Mouse (Mus musculus) forebrain, embryonic 14.5 days (tissue): ENCODE results near the gene Kif23. TPM values are rescaled to one million over a fixed set of nuclear protein-coding genes. Genes with fewer than 3 reads are reported as not detected.

ENCODE experiments used
- ATAC-seq: fragments of 200-750 bp; cut with Nextera tagmentation; 2 replicates; pipeline ENCODE4 v1.8.0; 2017; ENCODE audit warnings: mild to moderate bottlenecking, moderate library complexity
- DNase-seq: peaks from one replicate; pipeline ENCODE4 v3.0.0-alpha.2; 2015; ENCODE audit warnings: low spot score
- H3K27ac ChIP-seq: fragments of 300-500 bp; sonication (generic); 2 replicates; pipeline ENCODE4 v1.5.1; 2014; ENCODE audit warnings: low read depth, mild to moderate bottlenecking, control low read depth, low read length, moderate library complexity
- H3K27me3 ChIP-seq: fragments of 300-500 bp; sonication (generic); replicated peaks from 2 replicates; pipeline ENCODE4 v1.6.1; 2014; ENCODE audit warnings: low read length, control low read depth, mixed read lengths; ENCODE audit not compliant: control insufficient read depth, insufficient read depth
- H3K36me3 ChIP-seq: fragments of 300-500 bp; sonication (generic); 2 replicates; pipeline ENCODE4 v1.6.1; 2014; ENCODE audit warnings: low read length, control low read depth; ENCODE audit not compliant: control insufficient read depth, insufficient read depth
- H3K4me1 ChIP-seq: fragments of 300-500 bp; sonication (generic); 2 replicates; pipeline ENCODE4 v1.6.1; 2014; ENCODE audit warnings: antibody characterized with exemption, low read length, control low read depth; ENCODE audit not compliant: control insufficient read depth, insufficient read depth
- H3K4me2 ChIP-seq: fragments of 300-500 bp; sonication (generic); 2 replicates; pipeline ENCODE4 v1.6.1; 2014; ENCODE audit warnings: mild to moderate bottlenecking, control low read depth, low read length
- H3K4me3 ChIP-seq: fragments of 300-500 bp; sonication (generic); 2 replicates; pipeline ENCODE4 v1.5.1; 2014; ENCODE audit warnings: low read depth, low read length, control low read depth
- H3K9ac ChIP-seq: fragments of 300-500 bp; sonication (generic); 2 replicates; pipeline ENCODE4 v1.6.1; 2014; ENCODE audit warnings: mild to moderate bottlenecking, low read length, control low read depth, moderate library complexity
- H3K9me3 ChIP-seq: fragments of 300-500 bp; sonication (generic); replicated peaks from 2 replicates; pipeline ENCODE4 v1.6.1; 2016; ENCODE audit warnings: low read length, control low read depth, mixed read lengths; ENCODE audit not compliant: control insufficient read depth
- WGBS: fragments of 180-500 bp; shearing (Covaris S2); extraction: QIAGEN DNeasy Blood & Tissue Kit; methylation state at CpG from one replicate; pipeline ENCODE4 v1.1.7; 2014; 5-methylcytosine and 5-hydroxymethylcytosine counted together
- polyA plus RNA-seq: library from polyadenylated mRNA; unstranded; fragments of >200 nt; fragmentation: Nextera tagmentation; extraction: Ambion mirVana; gene quantifications from 2 replicates; pipeline ENCODE4 v1.2.1, GENCODE M21; 2014

The Kif23 gene
- polyA plus RNA-seq, 1 experiment from 2014 or later, result 49.6 TPM

GRCm38 (mm10) chr9:61977258-61977945 lies 30.8 kb upstream of the Kif23 start:
- Histone ChIP-seq H3K9ac (no peak overlapping the region), H3K27me3 (no peaks in the 10 kb centered on the region), H3K4me1 (no peaks in the 10 kb centered on the region), H3K27ac (no peak overlapping the region), H3K36me3 (no peaks in the 10 kb centered on the region), H3K4me2 (no peak overlapping the region), H3K9me3 (no peaks in the 10 kb centered on the region), H3K4me3 (no peak overlapping the region)
- no peak for ATAC-seq
- no peak for DNase-seq
- 88% methylated on average over 13 of the region's 13 CpGs for WGBS

GRCm38 (mm10) chr9:61972031-61972430 lies 25.5 kb upstream of the Kif23 start:
- H3K9ac ChIP-seq, result no peak overlapping the region
- H3K36me3 ChIP-seq, result no peaks in the 10 kb centered on the region
- H3K9me3 ChIP-seq, result no peaks in the 10 kb centered on the region
- DNase-seq (no peak), ATAC-seq (no peak)
- no peaks in the 10 kb centered on the region for H3K4me1 ChIP-seq
- no peak overlapping the region for H3K4me3 ChIP-seq
- no peak overlapping the region for H3K4me2 ChIP-seq
- no peaks in the 10 kb centered on the region for H3K27me3 ChIP-seq
- 59% methylated on average over 9 of the region's 9 CpGs for WGBS
- no peak overlapping the region for H3K27ac ChIP-seq

GRCm38 (mm10) chr9:61971045-61971444 lies 24.5 kb upstream of the Kif23 start:
- H3K9me3 ChIP-seq, result no peaks in the 10 kb centered on the region
- no peak for ATAC-seq
- no peak overlapping the region for H3K9ac ChIP-seq

GRCm38 (mm10) chr9:61967357-61967756 lies 20.8 kb upstream of the Kif23 start:
- Histone ChIP-seq H3K4me1 (no peaks in the 10 kb centered on the region), H3K36me3 (no peaks in the 10 kb centered on the region), H3K9me3 (no peaks in the 10 kb centered on the region), H3K9ac (no peak overlapping the region), H3K4me3 (no peak overlapping the region), H3K27me3 (no peaks in the 10 kb centered on the region), H3K4me2 (no peak overlapping the region), H3K27ac (no peak overlapping the region)
- no peak for ATAC-seq
- 75% methylated on average over 10 of the region's 10 CpGs for WGBS
- DNase-seq, result no peak

More at GRCm38 (mm10) chr9:61971045-61971444, 24.5 kb upstream of the Kif23 start:
- H3K4me3 ChIP-seq, result no peak overlapping the region
- H3K4me1 ChIP-seq, result no peaks in the 10 kb centered on the region
- 81% methylated on average over 3 of the region's 3 CpGs for WGBS
- H3K36me3 ChIP-seq, result no peaks in the 10 kb centered on the region
- no peak overlapping the region for H3K27ac ChIP-seq
- H3K4me2 ChIP-seq, result no peak overlapping the region
- H3K27me3 ChIP-seq, result no peaks in the 10 kb centered on the region
- DNase-seq, result no peak

GRCm38 (mm10) chr9:61965987-61966386 lies 19.4 kb upstream of the Kif23 start:
- ATAC-seq (no peak), DNase-seq (no peak)
- H3K4me3 ChIP-seq, result no peak overlapping the region
- H3K4me1 ChIP-seq, result no peaks in the 10 kb centered on the region
- 94% methylated on average over 7 of the region's 7 CpGs for WGBS
- no peaks in the 10 kb centered on the region for H3K36me3 ChIP-seq
- H3K9me3 ChIP-seq, result no peaks in the 10 kb centered on the region
- no peak overlapping the region for H3K4me2 ChIP-seq
- no peaks in the 10 kb centered on the region for H3K27me3 ChIP-seq
- H3K9ac ChIP-seq, result no peak overlapping the region
- no peak overlapping the region for H3K27ac ChIP-seq

- H3K4me1 ChIP-seq, result no peaks in the 10 kb centered on the region
- no peaks in the 10 kb centered on the region for H3K36me3 ChIP-seq
- 38% methylated on average over 4 of the region's 4 CpGs for WGBS
- H3K27me3 ChIP-seq, result no peaks in the 10 kb centered on the region
- H3K9me3 ChIP-seq, result no peaks in the 10 kb centered on the region
- ATAC-seq, result no peak
- peak; percentile 81 for DNase-seq
- H3K9ac ChIP-seq, result no peak overlapping the region
- H3K4me2 ChIP-seq, result no peak overlapping the region
- H3K27ac ChIP-seq, result no peak overlapping the region
- no peak overlapping the region for H3K4me3 ChIP-seq
Measured at GRCm38 (mm10) chr9:61965411-61965930, 18.9 kb upstream of the Kif23 start.

GRCm38 (mm10) chr9:61963356-61963755 lies 16.8 kb upstream of the Kif23 start:
- no peak overlapping the region for H3K9ac ChIP-seq
- no peak overlapping the region for H3K27ac ChIP-seq
- no peaks in the 10 kb centered on the region for H3K9me3 ChIP-seq
- H3K36me3 ChIP-seq, result no peaks in the 10 kb centered on the region
- H3K4me2 ChIP-seq, result no peak overlapping the region
- DNase-seq (no peak), ATAC-seq (no peak)
- H3K4me3 ChIP-seq, result no peak overlapping the region
- WGBS, result 80% methylated on average over 6 of the region's 6 CpGs
- H3K4me1 ChIP-seq, result no peaks in the 10 kb centered on the region
- no peaks in the 10 kb centered on the region for H3K27me3 ChIP-seq

GRCm38 (mm10) chr9:61961181-61961580 lies 14.6 kb upstream of the Kif23 start:
- DNase-seq, result no peak
- no peak overlapping the region for H3K4me2 ChIP-seq
- no peak for ATAC-seq
- no peak overlapping the region for H3K9ac ChIP-seq
- H3K27me3 ChIP-seq, result no peaks in the 10 kb centered on the region
- H3K36me3 ChIP-seq, result no peaks in the 10 kb centered on the region
- H3K27ac ChIP-seq, result no peak overlapping the region
- no peaks in the 10 kb centered on the region for H3K4me1 ChIP-seq
- no peaks in the 10 kb centered on the region for H3K9me3 ChIP-seq
- no peak overlapping the region for H3K4me3 ChIP-seq
- 87% methylated on average over 4 of the region's 4 CpGs for WGBS

GRCm38 (mm10) chr9:61960753-61961152 lies 14.2 kb upstream of the Kif23 start:
- 74% methylated on average over 5 of the region's 5 CpGs for WGBS
- Histone ChIP-seq H3K4me2 (no peak overlapping the region), H3K27ac (no peak overlapping the region), H3K9me3 (no peaks in the 10 kb centered on the region), H3K4me1 (no peaks in the 10 kb centered on the region), H3K4me3 (no peak overlapping the region), H3K36me3 (no peaks in the 10 kb centered on the region), H3K9ac (no peak overlapping the region), H3K27me3 (no peaks in the 10 kb centered on the region)
- DNase-seq (no peak), ATAC-seq (no peak)
